Mouse (Mus musculus): ENCODE measurements around the gene Acvr2b. TPM values are rescaled to one million over a fixed set of nuclear protein-coding genes. Genes with fewer than 3 reads are reported as not detected.

The Acvr2b gene
- total RNA-seq, 2 experiments from 2014 or later: 15.5 to 16.4 TPM

DNA sequence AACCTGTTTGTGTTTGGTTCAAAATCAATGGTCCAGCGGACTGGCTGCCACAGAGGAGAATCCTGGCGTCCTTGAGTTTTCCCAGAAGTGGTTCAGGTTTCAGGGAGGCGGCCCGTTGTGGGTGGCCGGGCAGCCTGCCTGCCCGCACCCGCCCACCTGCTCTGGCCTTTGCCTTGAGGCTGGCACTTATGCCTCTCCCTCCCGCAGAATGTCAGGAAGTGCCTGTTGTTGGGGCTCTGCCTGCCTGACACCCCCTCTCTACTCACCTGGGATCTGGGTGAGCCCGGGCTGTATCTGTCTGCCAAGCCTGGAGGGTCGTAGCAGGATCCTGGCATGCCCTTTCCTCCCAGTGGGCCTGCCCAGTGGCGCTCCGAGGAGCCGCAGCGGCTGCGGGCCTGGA, 6.0 kb downstream of the Acvr2b start:
- no peak for DNase-seq (ENCODE audit: low spot score in 2 of 2)

GRCm38 (mm10) chr9:119408898-119409664, 7.2 kb downstream of the Acvr2b start:
- peak in 1 of 2 experiments; percentile 18 for DNase-seq (ENCODE audit: low spot score in 2 of 2)

GRCm38 (mm10) chr9:119409864-119410263, 7.9 kb downstream of the Acvr2b start:
- no peak for DNase-seq (ENCODE audit: low spot score in 2 of 2)

DNA sequence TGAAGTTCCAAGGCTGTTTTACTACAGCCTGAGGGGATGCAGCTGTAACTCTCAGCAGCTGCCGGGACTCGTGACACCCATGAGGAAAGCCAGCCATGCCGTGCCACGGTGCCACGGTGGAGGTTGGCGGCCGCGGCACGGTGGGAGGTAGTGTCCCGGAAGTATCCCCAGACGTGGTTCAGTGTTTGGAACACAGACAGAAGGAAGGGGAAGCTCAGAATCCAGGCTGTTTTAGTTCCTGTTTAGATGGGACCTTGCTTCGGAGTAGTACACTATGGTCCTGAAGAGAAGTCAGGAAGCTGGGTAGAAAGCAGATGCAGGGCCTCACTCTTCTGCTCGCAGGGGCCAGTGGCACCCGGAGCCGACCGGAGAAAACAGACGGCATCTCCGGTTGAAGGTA, 16.1 kb downstream of the Acvr2b start:
- no peak for DNase-seq (ENCODE audit: low spot score in 2 of 2)

DNA sequence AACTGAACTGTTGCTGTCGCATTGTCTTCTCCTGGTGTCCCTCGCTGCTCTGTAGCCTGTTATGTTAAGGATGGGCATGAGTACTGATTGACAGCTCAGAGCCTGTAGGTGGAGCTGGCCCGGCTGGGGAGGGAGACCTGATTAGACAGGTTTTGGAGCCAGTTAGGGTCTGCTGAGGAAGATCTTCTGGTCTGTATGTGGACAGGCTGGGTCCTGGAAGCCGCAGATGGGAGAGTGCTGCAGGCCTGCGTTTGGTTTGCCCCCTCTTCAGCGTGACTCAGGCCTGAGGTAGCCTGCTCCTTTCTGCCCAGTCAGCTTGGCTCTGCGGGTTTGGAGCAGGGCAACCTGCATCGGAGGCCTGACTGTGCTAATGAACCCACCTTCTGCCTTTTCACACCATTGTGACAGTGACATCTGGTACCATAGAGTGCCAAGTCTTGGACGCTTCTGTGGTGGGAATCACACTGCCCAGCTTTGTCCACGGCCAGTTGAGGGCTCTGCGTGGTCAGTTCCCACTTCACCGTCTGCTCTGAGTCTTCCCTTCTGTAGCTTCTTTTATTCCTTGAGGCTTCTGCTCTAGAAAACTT, 18.0 kb downstream of the Acvr2b start:
- no peak for DNase-seq (ENCODE audit: low spot score in 2 of 2)

- no peak for DNase-seq (ENCODE audit: low spot score in 2 of 2)
Measured at GRCm38 (mm10) chr9:119425217-119425975, 23.5 kb downstream of the Acvr2b start.

DNA sequence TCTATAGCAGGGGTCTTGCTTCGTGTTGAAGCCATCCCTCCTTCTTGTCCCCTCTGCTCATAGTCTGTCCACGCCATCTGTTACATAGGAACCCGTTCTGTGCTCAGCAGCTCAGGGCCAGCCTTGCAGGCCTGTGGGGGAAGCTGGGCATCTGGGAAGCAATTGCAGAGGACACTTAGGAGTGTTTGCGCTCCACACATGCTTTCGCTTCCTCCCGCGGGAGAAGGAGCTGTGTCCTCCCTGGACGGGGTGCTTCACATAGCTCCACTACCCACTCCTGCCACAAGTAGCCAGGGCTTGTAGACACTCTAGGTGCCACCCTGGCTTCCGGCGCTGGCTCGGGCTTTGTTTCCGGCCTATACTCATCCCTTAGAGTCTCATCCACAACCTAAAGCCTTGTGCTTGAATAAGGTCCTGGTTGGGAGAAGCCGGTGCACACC, 24.1 kb downstream of the Acvr2b start:
- no peak for DNase-seq (ENCODE audit: low spot score in 2 of 2)

- no peak for DNase-seq (ENCODE audit: low spot score in 2 of 2)
Measured at GRCm38 (mm10) chr9:119426483-119426882, 24.6 kb downstream of the Acvr2b start.

DNA sequence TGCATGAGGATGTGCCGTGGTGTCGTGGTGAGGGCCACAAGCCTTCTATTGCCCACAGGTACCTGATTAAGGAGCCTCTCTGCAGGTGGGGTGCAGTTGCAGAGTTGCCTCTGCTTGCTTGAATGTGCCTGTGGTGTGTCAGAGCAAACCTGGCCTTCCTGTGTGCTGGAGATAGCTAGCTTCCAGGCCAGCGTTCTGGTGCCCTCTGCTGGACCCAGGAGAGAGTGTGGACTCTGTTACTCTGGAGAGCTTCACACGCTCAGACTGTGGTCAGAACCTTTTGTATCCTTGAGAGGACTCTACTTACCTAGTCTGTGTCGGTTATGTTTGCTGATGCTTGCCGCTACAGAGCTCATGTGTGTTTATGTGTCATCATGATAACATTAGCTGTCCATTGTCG, 28.4 kb downstream of the Acvr2b start:
- peak; percentile 83 to 84 for DNase-seq (ENCODE audit: low spot score in 2 of 2)

DNA sequence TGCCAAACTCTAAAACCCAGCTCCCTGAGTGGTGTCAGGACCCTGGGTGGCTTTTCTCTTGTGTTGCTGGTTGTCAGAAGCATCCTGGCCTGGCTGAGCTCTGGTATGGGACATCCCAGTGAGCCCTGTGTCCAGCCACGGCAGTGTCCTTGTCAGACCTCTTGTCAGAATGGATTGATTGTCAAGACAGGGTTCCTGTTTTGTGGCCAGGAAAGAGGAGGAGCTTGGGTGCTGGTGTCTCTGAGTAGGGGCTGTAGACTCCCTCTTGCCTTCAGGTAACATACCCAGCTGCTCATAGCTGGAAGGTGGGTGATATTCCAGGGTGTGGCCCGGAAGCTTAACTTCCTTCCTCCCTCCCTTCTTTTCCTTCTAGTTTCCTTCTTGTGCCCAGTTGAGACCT, 33.9 kb downstream of the Acvr2b start:
- no peak for DNase-seq (ENCODE audit: low spot score in 2 of 2)

GRCm38 (mm10) chr9:119438065-119438464, 36.1 kb downstream of the Acvr2b start:
- no peak for DNase-seq (ENCODE audit: low spot score in 2 of 2)

- DNase-seq (ENCODE audit: low spot score in 2 of 2): no peak
Measured at GRCm38 (mm10) chr9:119438498-119439000, 36.6 kb downstream of the Acvr2b start.

- peak; percentile 99 for DNase-seq (ENCODE audit: low spot score in 2 of 2)
Measured at GRCm38 (mm10) chr9:119444738-119445429, 43.0 kb downstream of the Acvr2b start, which contains the start of gene Exog. Gene Exog, plus strand, starts transcription at chr9:119444943.

- no peak for DNase-seq (ENCODE audit: low spot score in 2 of 2)
Measured at GRCm38 (mm10) chr9:119445737-119446136, 43.8 kb downstream of the Acvr2b start.

DNA sequence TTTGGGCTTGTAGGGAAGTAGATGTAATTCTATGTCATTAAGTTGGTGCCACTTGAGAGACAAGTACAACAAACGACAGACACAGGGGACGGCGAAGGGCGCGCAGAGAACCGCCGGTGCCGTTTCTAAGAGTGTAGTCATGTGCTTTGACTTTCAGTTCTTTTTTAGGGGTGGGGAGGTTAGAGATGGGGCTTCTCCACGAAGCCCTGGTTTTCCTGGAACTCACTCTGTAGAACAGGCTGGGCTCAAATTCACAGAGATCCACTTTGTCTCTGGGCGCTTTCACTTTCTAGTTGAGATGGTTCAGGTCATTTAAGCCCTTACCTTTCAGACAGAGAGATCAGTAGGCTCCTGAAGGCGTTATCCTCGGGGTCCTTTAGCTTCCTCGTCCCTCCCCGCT, 54.0 kb downstream of the Acvr2b start:
- no peak for DNase-seq (ENCODE audit: low spot score in 2 of 2)

DNA sequence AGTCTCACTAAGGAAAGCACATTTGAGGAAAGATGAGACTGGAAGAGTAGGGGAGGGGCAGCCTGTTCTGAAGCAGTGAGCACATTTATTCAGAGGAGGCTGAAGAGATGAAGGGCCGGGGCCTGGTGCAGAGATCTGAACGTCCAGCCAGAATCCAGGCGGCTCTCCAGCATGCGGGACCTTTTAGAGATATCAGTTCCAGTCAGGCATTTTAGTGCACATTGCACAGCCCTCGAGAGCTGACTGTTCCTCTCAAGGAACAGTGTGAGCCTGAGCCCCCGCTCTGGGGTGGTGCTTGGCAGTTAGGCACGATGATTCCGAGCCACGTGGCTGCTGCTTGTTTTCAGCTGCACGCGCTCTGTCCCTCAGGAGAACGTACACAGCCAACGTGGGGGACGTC, 55.2 kb downstream of the Acvr2b start:
- DNase-seq (ENCODE audit: low spot score in 2 of 2): no peak

DNA sequence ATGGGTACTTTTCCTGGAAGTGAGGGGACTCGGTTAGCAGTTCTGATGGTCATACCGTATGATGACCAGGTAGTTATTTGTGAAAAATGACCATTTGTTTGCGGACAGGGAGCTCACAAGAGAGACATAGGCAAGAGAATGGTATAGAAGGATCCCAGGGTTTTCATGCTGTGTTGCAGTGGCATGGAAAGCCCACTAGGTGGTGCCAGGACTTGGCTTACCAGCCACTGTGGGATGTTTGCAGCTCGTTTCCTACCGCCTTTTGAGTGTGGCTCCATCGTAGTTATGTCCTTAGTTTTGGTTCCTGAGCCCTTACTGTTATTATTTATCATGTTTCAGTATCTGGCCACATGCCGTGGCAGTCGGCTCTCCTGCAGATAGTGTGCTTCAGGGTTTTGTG, 58.5 kb downstream of the Acvr2b start:
- DNase-seq (ENCODE audit: low spot score in 2 of 2): peak; percentile 77 to 81

GRCm38 (mm10) chr9:119465056-119465455, 63.1 kb downstream of the Acvr2b start:
- DNase-seq (ENCODE audit: low spot score in 2 of 2): no peak

DNA sequence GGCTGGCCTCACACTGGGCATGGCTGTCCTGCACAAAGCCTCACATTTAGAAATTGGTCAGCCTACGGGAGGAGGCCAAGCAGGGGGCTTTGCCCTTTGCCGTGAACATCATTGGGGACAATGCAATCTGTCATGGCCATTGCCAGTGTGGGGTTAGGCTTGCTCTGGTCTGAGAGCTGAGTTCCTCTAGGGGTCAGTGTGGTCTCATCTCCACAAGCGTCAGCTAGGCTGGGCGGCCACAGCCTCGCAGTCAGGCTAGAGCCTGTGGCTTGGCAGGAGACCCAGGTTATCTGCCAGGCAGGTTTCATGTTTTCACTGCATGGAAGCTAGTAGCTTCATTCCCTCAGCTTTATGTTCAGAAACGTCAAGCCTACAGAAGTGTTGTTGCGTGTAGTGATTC, 63.7 kb downstream of the Acvr2b start:
- DNase-seq (ENCODE audit: low spot score in 2 of 2): peak in 1 of 2 experiments; percentile 37

GRCm38 (mm10) chr9:119469691-119470353, 67.9 kb downstream of the Acvr2b start:
- DNase-seq (ENCODE audit: low spot score in 2 of 2): no peak
